14 mouse cellular contexts compared by ENCODE assay signal in genomic region chr10:86290109-86290771, GRCm38 (mm10). TPM values are rescaled to one million over a fixed set of nuclear protein-coding genes. Genes with fewer than 3 reads are reported as not detected.
A peak's percentile ranks its signal among the peaks of the same experiment; 100 is the strongest.
DNase-seq lines count a peak whose midpoint lies in the region; ATAC-seq and TF ChIP-seq lines count a peak whose summit lies in the region.
"Had no signal": no experiment of that assay in that cellular context is flagged by ENCODE, and none has a peak within 500 bp of the region (broad histone marks: within the 10 kb centered on the region; RNA-seq: fewer than 3 reads in every experiment).

No protein-coding gene starts in this region.

- no peaks in the 10 kb centered on the region for H3K4me1 ChIP-seq in lung, postnatal 0 days (ENCODE audit: insufficient read depth, low read depth, low read length)

- intact Hi-C loops in left cerebral cortex, postnatal 25 days (cut with DNase I), result no loop called here
- intact Hi-C loops in gastrocnemius, postnatal 36 days (cut with DNase I), result loop anchor here (10.0 kb wide), 1 partner anchor 315 kb away; no protein-coding TSS in a partner anchor

- WGBS in lung, postnatal 0 days, result 24% methylated on average over 8 of the region's 8 CpGs

- H3K4me2 ChIP-seq in lung, postnatal 0 days (replicated peaks; ENCODE audit: low read depth, low read length), result no peak overlapping the region
- H3K4me2 ChIP-seq: forebrain, embryonic 12.5 days had no signal

- no peak overlapping the region for H3K4me3 ChIP-seq in lung, postnatal 0 days (ENCODE audit: low read depth, low read length)
- H3K4me3 ChIP-seq: forebrain, embryonic 12.5 days had no signal

- no peak for TF ChIP-seq CTCF in lung, postnatal 0 days (IDR thresholded peaks at IDR 0.05)

- peak; percentile 73 for DNase-seq in NIH3T3 (ENCODE audit: low read depth)
- peak; percentile 85 for DNase-seq in kidney, adult 18-20 months
- DNase-seq in kidney, postnatal 36 days, result peak; percentile 87 to 92
- peak; percentile 94 for DNase-seq in lung, postnatal 0 days (ENCODE audit: low spot score)
- DNase-seq in left cerebral cortex, postnatal 25 days (ENCODE audit: low spot score in 2 of 2), result no peak
- no peak for DNase-seq in gastrocnemius, postnatal 36 days
- DNase-seq in urinary bladder, adult 2 months (ENCODE audit: low spot score), result no peak
- DNase-seq: adrenal gland, postnatal 10 days; cerebellum, postnatal 14 days; liver, postnatal 0 days; midbrain, embryonic 14.5 days had no signal

- H3K36me3 ChIP-seq in lung, postnatal 0 days (ENCODE audit: insufficient read depth, low read length), result no peaks in the 10 kb centered on the region
- H3K36me3 ChIP-seq: forebrain, embryonic 12.5 days had no signal

- H3K9ac ChIP-seq in lung, postnatal 0 days (replicated peaks; ENCODE audit: low read depth), result no peak overlapping the region
- H3K9ac ChIP-seq: forebrain, embryonic 12.5 days; liver, postnatal 0 days had no signal

- H3K9me3 ChIP-seq in lung, postnatal 0 days (ENCODE audit: low read length), result no peaks in the 10 kb centered on the region
- H3K9me3 ChIP-seq: forebrain, embryonic 12.5 days had no signal

- no peaks in the 10 kb centered on the region for H3K27me3 ChIP-seq in lung, postnatal 0 days (replicated peaks; ENCODE audit: insufficient read depth, low read length)

- peak overlapping the region; percentile 84 for H3K27ac ChIP-seq in lung, postnatal 0 days (ENCODE audit: low read length)
- H3K27ac ChIP-seq: forebrain, embryonic 12.5 days had no signal

- peak; percentile 93 for ATAC-seq in lung, postnatal 0 days
- no peak for ATAC-seq in megakaryocyte-erythroid progenitor cell, adult 5-6 weeks (replicated peaks; ENCODE audit: low FRiP score, low TSS enrichment, poor library complexity, severe bottlenecking)
- ATAC-seq: hindbrain, embryonic 16.5 days; liver, postnatal 0 days had no signal

- TF ChIP-seq EP300 in lung, postnatal 0 days (IDR thresholded peaks at IDR 0.05), result peak; percentile 98

RNA-seq across cellular contexts. Expression of gene Timp3, which starts 9.9 kb away (rescaled TPM):
- polyA plus RNA-seq in lung, postnatal 0 days (2015; fragmentation: Nextera tagmentation; extraction: Ambion mirVana), result 207 and 208 TPM in 2 replicates
- total RNA-seq in left cerebral cortex, postnatal 25 days (2021), result 10 to 100 TPM; 55.3 to 63.8 TPM
- total RNA-seq in gastrocnemius, postnatal 36 days (2021), result 10 to 100 TPM; 51.7 to 59.6 TPM
- 182 and 201 TPM in 2 replicates for polyA plus RNA-seq in urinary bladder, adult 2 months (2012; rRNA removed)
- 1.6 TPM in 1 of 2 replicates, not detected in the other for total RNA-seq in megakaryocyte-erythroid progenitor cell, adult 5-6 weeks (2014; fragmentation: Nextera tagmentation)
- 2.4 and 2.7 TPM in 2 replicates for total RNA-seq in megakaryocyte-erythroid progenitor cell, adult 5-6 weeks (2017)

Comparison
In these comparisons a context has a peak if more than half of its experiments do, and no peak if none do; other contexts are left out.
1. DNase-seq: peak in NIH3T3 (single experiment), kidney, adult 18-20 months (single experiment), kidney, postnatal 36 days (2 of 2) and lung, postnatal 0 days (single experiment); none in left cerebral cortex, postnatal 25 days (0 of 2), gastrocnemius, postnatal 36 days (0 of 2) and urinary bladder, adult 2 months (single experiment).
2. RNA of gene Timp3, which starts 9.9 kb away (total RNA-seq): 55.3 to 63.8 TPM in left cerebral cortex, postnatal 25 days and 51.7 to 59.6 TPM in gastrocnemius, postnatal 36 days; 1.6 to 2.7 TPM in megakaryocyte-erythroid progenitor cell, adult 5-6 weeks; every median in the first group is over 10 times any median in the second.